Mouse (Mus musculus): ENCODE measurements around the gene Peak1. TPM values are rescaled to one million over a fixed set of nuclear protein-coding genes. Genes with fewer than 3 reads are reported as not detected.
"Not testable (repeated sequence)": the region's sequence is repeated elsewhere in the genome, so short reads cannot be mapped to it uniquely, and the experiment has no call there.

Gene Peak1
- total and polyA plus RNA-seq, 3 experiments = 2.8 to 13.3 (median 5.4) TPM

DNA sequence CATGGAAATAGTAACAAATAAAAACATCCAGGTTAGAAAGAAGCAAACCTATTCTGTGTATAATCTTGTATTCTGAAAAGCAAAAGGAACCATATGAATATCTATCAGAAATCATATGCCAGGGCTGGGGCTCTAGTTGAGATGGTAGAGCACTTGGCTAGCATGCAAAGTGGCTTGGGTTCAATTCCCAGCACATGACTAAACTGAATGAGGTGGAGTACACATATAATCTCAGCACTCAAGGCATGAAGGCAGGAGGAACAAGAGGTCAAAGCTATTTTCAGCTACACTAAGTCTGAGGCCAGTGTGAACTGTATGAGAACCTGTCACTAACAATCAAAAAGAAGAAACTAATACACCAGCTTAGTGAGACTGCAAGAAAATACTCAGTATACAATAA lies 187.0 kb downstream of the Peak1 start:
- Histone ChIP-seq H3K4me3 (replicated peaks in 1 of 3; ENCODE audit: low read depth in 2 of 3, low read length in 2 of 3, poor library complexity in 1 of 3) (no peak overlapping the region), H3K36me3 (replicated peaks in 1 of 2; ENCODE audit: control insufficient read depth in 1 of 2, insufficient read depth in 1 of 2, low read length in 1 of 2) (peaks cover 13 to 57% of the 10 kb centered on the region in 2 experiments), H3K79me2 (replicated peaks; ENCODE audit: control insufficient read depth, extremely low read depth, insufficient read depth, poor library complexity, severe bottlenecking) (no peaks in the 10 kb centered on the region), H3K4me2 (ENCODE audit: insufficient read depth, low read depth, poor library complexity, severe bottlenecking) (no peak overlapping the region), H3K9me3 (replicated peaks; ENCODE audit: low read length) (no peaks in the 10 kb centered on the region), H3K9ac (ENCODE audit: insufficient read depth, low read depth) (no peak overlapping the region), H3K27me3 (replicated peaks) (no peaks in the 10 kb centered on the region), H3K27ac (ENCODE audit: insufficient read depth, low read depth) (no peak overlapping the region), H3K4me1 (ENCODE audit: control insufficient read depth in 1 of 2, insufficient read depth in 2 of 2) (no peaks in the 10 kb centered on the region)
- dilution Hi-C loops (cut with MboI; ENCODE audit: extremely low pct_ligation_motif_present, extremely low pct_unique_long_range_greater_than_20kb, low sequenced_read_pairs) = no loop called here
- DNase-seq (ENCODE audit: extremely low read depth) = no peak
- no peak for TF ChIP-seq MEF2A (IDR thresholded peaks at IDR 0.05; ENCODE audit: borderline replicate concordance, low read depth, low read length)
- no peak for TF ChIP-seq MAZ (IDR thresholded peaks at IDR 0.05; ENCODE audit: low read depth, low read length)
- no peak for TF ChIP-seq UBTF (IDR thresholded peaks at IDR 0.05; ENCODE audit: low read depth, low read length)
- no peak for TF ChIP-seq MAX (IDR thresholded peaks at IDR 0.05; ENCODE audit: low read length)
- TF ChIP-seq BHLHE40 (IDR thresholded peaks at IDR 0.05; ENCODE audit: low read depth, low read length) = no peak
- TF ChIP-seq ZC3H11A (IDR thresholded peaks at IDR 0.05; ENCODE audit: low read depth, low read length) = no peak
- no peak for TF ChIP-seq CHD1 (IDR thresholded peaks at IDR 0.05; ENCODE audit: low read depth, low read length)
- no peak for TF ChIP-seq JUND (conservative IDR thresholded peaks at IDR 0.05; ENCODE audit: low read depth, low read length)
- no peak for TF ChIP-seq ELF1 (IDR thresholded peaks at IDR 0.05; ENCODE audit: low read depth, low read length)
- no peak for TF ChIP-seq NRF1 (IDR thresholded peaks at IDR 0.05; ENCODE audit: low read depth, low read length)
- TF ChIP-seq ZKSCAN1 (IDR thresholded peaks at IDR 0.05; ENCODE audit: borderline replicate concordance, low read depth, low read length) = no peak
- TF ChIP-seq USF2 (conservative IDR thresholded peaks at IDR 0.05; ENCODE audit: low read depth, low read length) = no peak
- no peak for TF ChIP-seq POLR2AphosphoS2 (IDR thresholded peaks at IDR 0.05; ENCODE audit: low read depth, low read length)
- no peak for TF ChIP-seq MYC (IDR thresholded peaks at IDR 0.05; ENCODE audit: low read depth, low read length)
- no peak for TF ChIP-seq NELFE (IDR thresholded peaks at IDR 0.05; ENCODE audit: low read depth, low read length)
- in situ Hi-C loops (cut with MboI; ENCODE audit: low pct_ligation_motif_present, low pct_unique_long_range_greater_than_20kb, low sequenced_read_pairs) = no loop called here

DNA sequence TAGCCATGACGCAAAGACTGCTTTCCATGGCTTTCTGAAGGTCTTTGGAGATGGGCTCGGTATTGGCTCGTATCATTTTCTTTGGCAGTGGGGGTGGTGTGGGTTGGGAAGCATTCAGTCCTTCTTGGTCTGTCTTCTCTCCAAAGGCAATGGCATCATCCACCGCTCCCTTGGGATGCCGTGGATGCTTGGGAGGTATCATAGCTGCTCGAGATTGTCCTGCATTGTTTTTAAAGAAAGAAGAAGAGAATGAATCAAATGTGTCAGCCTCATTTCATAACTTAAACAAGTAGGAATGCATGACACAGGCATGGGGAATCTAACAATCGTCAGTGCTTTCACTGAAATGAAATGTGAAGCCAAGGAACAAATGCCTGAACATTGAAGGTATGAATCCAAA lies 190.2 kb downstream of the Peak1 start:
- Histone ChIP-seq H3K9ac (ENCODE audit: insufficient read depth, low read depth) (no peak overlapping the region), H3K27me3 (replicated peaks) (no peaks in the 10 kb centered on the region), H3K4me1 (ENCODE audit: control insufficient read depth in 1 of 2, insufficient read depth in 2 of 2) (no peaks in the 10 kb centered on the region), H3K4me3 (replicated peaks in 1 of 3; ENCODE audit: low read depth in 2 of 3, low read length in 2 of 3, poor library complexity in 1 of 3) (no peak overlapping the region), H3K27ac (ENCODE audit: insufficient read depth, low read depth) (no peak overlapping the region), H3K9me3 (replicated peaks; ENCODE audit: low read length) (no peaks in the 10 kb centered on the region), H3K36me3 (replicated peaks in 1 of 2; ENCODE audit: control insufficient read depth in 1 of 2, insufficient read depth in 1 of 2, low read length in 1 of 2) (peaks cover 13 to 54% of the 10 kb centered on the region in 2 experiments), H3K4me2 (ENCODE audit: insufficient read depth, low read depth, poor library complexity, severe bottlenecking) (no peak overlapping the region), H3K79me2 (replicated peaks; ENCODE audit: control insufficient read depth, extremely low read depth, insufficient read depth, poor library complexity, severe bottlenecking) (no peaks in the 10 kb centered on the region)
- in situ Hi-C loops (cut with MboI; ENCODE audit: low pct_ligation_motif_present, low pct_unique_long_range_greater_than_20kb, low sequenced_read_pairs) = no loop called here
- dilution Hi-C loops (cut with MboI; ENCODE audit: extremely low pct_ligation_motif_present, extremely low pct_unique_long_range_greater_than_20kb, low sequenced_read_pairs) = no loop called here
- no peak for DNase-seq (ENCODE audit: extremely low read depth)
- TF ChIP-seq RAD21 (IDR thresholded peaks at IDR 0.05; ENCODE audit: low read depth, low read length) = no peak
- TF ChIP-seq USF2 (conservative IDR thresholded peaks at IDR 0.05; ENCODE audit: low read depth, low read length) = no peak
- no peak for TF ChIP-seq MAZ (IDR thresholded peaks at IDR 0.05; ENCODE audit: low read depth, low read length)
- no peak for TF ChIP-seq MAX (IDR thresholded peaks at IDR 0.05; ENCODE audit: low read length)
- TF ChIP-seq CTCF (conservative IDR thresholded peaks at IDR 0.05 in 1 of 2, IDR thresholded peaks at IDR 0.05 in 1 of 2; ENCODE audit: low read depth in 2 of 2, low read length in 2 of 2) = no peak
- TF ChIP-seq ZNF384 (IDR thresholded peaks at IDR 0.05; ENCODE audit: low read depth, low read length) = no peak
- TF ChIP-seq TCF12 (IDR thresholded peaks at IDR 0.05; ENCODE audit: low read depth, low read length) = no peak
- TF ChIP-seq RCOR1 (conservative IDR thresholded peaks at IDR 0.05; ENCODE audit: low read depth, low read length) = no peak
- TF ChIP-seq CHD1 (IDR thresholded peaks at IDR 0.05; ENCODE audit: low read depth, low read length) = no peak

DNA sequence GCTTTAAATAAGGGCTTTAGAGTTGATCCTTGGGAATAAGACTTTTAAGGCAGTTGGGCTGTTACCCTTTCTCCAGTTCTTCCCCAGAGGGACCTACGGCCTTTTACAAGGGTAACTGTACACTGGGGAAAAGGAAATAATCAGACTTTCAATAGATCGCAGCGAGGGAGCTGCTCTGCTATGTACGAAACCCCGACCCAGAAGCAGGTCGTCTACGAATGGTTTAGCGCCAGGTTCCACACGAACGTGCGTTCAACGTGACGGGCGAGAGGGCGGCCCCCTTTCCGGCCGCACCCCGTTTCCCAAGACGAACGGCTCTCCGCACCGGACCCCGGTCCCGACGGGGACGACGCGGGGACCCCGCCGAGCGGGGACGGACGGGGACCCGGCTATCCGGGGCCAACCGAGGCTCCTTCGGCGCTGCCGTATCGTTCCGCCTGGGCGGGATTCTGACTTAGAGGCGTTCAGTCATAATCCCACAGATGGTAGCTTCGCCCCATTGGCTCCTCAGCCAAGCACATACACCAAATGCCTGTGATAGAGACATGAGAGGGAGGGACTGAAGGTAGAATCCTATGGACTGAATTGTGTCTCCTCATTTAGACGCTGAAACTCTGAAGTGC lies 194.3 kb downstream of the Peak1 start:
- H3K9ac ChIP-seq (ENCODE audit: insufficient read depth, low read depth); H3K4me1 ChIP-seq (ENCODE audit: control insufficient read depth in 1 of 2, insufficient read depth in 2 of 2); DNase-seq (ENCODE audit: extremely low read depth); H3K79me2 ChIP-seq (replicated peaks; ENCODE audit: control insufficient read depth, extremely low read depth, insufficient read depth, poor library complexity, severe bottlenecking); H3K4me2 ChIP-seq (ENCODE audit: insufficient read depth, low read depth, poor library complexity, severe bottlenecking); in situ Hi-C loops (cut with MboI; ENCODE audit: low pct_ligation_motif_present, low pct_unique_long_range_greater_than_20kb, low sequenced_read_pairs); dilution Hi-C loops (cut with MboI; ENCODE audit: extremely low pct_ligation_motif_present, extremely low pct_unique_long_range_greater_than_20kb, low sequenced_read_pairs); H3K27me3 ChIP-seq (replicated peaks); H3K4me3 ChIP-seq (replicated peaks in 1 of 3; ENCODE audit: low read depth in 2 of 3, low read length in 2 of 3, poor library complexity in 1 of 3); H3K9me3 ChIP-seq (replicated peaks; ENCODE audit: low read length); H3K27ac ChIP-seq (ENCODE audit: insufficient read depth, low read depth): not testable (repeated sequence)
- peaks cover 10 to 56% of the 10 kb centered on the region in 2 experiments for H3K36me3 ChIP-seq (replicated peaks in 1 of 2; ENCODE audit: control insufficient read depth in 1 of 2, insufficient read depth in 1 of 2, low read length in 1 of 2)

All from CH12.LX (cell line).